Mouse (Mus musculus) kidney, postnatal 0 days (tissue): ENCODE measurements around the gene Gm20388. TPM values are rescaled to one million over a fixed set of nuclear protein-coding genes. Genes with fewer than 3 reads are reported as not detected.
A peak's percentile ranks its signal among the peaks of the same experiment; 100 is the strongest.
"Not testable (repeated sequence)": the region's sequence is repeated elsewhere in the genome, so short reads cannot be mapped to it uniquely, and the experiment has no call there.

Source experiments
- ATAC-seq: fragments of 200-750 bp; cut with Nextera tagmentation; replicated peaks from 2 replicates; pipeline ENCODE4 v1.8.0; 2017; ENCODE audit warnings: low read depth, moderate number of reproducible peaks, moderate TSS enrichment, moderate library complexity; ENCODE audit not compliant: low FRiP score
- DNase-seq: peaks from one replicate; pipeline ENCODE4 v3.0.0-alpha.2; 2016; ENCODE audit warnings: low spot score
- H3K27ac ChIP-seq: fragments of 300-500 bp; sonication (generic); 2 replicates; pipeline ENCODE4 v1.5.1; 2014; ENCODE audit warnings: mild to moderate bottlenecking
- H3K27me3 ChIP-seq: fragments of 300-500 bp; sonication (generic); 2 replicates; pipeline ENCODE4 v1.6.1; 2014; ENCODE audit warnings: low read length, mixed read lengths; ENCODE audit not compliant: insufficient read depth
- H3K36me3 ChIP-seq: fragments of 300-500 bp; sonication (generic); 2 replicates; pipeline ENCODE4 v1.6.1; 2014; ENCODE audit warnings: low read length, mixed read lengths; ENCODE audit not compliant: insufficient read depth
- H3K4me1 ChIP-seq: fragments of 300-500 bp; sonication (generic); replicated peaks from 2 replicates; pipeline ENCODE4 v1.6.1; 2014; ENCODE audit warnings: antibody characterized with exemption, low read length, mixed read lengths; ENCODE audit not compliant: insufficient read depth
- H3K4me2 ChIP-seq: fragments of 300-500 bp; sonication (generic); 2 replicates; pipeline ENCODE4 v1.6.1; 2014; ENCODE audit warnings: mild to moderate bottlenecking, low read length, moderate library complexity, mixed read lengths
- H3K4me3 ChIP-seq: fragments of 300-500 bp; sonication (generic); replicated peaks from 2 replicates; pipeline ENCODE4 v1.5.1; 2014; ENCODE audit warnings: low read depth, low read length
- H3K9ac ChIP-seq: fragments of 300-500 bp; sonication (generic); 2 replicates; pipeline ENCODE4 v1.6.1; 2014; ENCODE audit warnings: low read depth, low read length
- H3K9me3 ChIP-seq: fragments of 300-500 bp; sonication (generic); replicated peaks from 2 replicates; pipeline ENCODE4 v1.6.1; 2016; ENCODE audit warnings: low read length, inconsistent platforms, mixed read lengths
- CTCF ChIP-seq: IDR thresholded peaks from 2 replicates; pipeline ENCODE4 v1.5.1; 2016; ENCODE audit warnings: antibody characterized with exemption, low read depth, mild to moderate bottlenecking, moderate library complexity
- WGBS: fragments of 180-500 bp; shearing (Covaris S2); extraction: QIAGEN DNeasy Blood & Tissue Kit; methylation state at CpG from one replicate; pipeline ENCODE4 v1.1.7; 2014; 5-methylcytosine and 5-hydroxymethylcytosine counted together
- polyA plus RNA-seq: library from polyadenylated mRNA; unstranded; fragments of >200 nt; fragmentation: Nextera tagmentation; extraction: Ambion mirVana; gene quantifications from 2 replicates; pipeline ENCODE4 v1.2.1, GENCODE M21; 2015

Gene Gm20388
- polyA plus RNA-seq, 1 experiment from 2014 or later = not detected

- Histone ChIP-seq H3K9ac (no peak overlapping the region), H3K27me3 (no peaks in the 10 kb centered on the region), H3K4me2 (no peak overlapping the region), H3K36me3 (peaks cover 26% of the 10 kb centered on the region), H3K4me1 (peaks cover 19% of the 10 kb centered on the region), H3K9me3 (no peaks in the 10 kb centered on the region), H3K27ac (no peak overlapping the region), H3K4me3 (no peak overlapping the region)
- DNase-seq (no peak), ATAC-seq (no peak)
- WGBS = 95% methylated on average over 16 of the region's 16 CpGs
- TF ChIP-seq CTCF = no peak
These were observed 2659.4 kb downstream of the Gm20388 start for GRCm38 (mm10) chr8:122569996-122570395.

GRCm38 (mm10) chr8:122571153-122571552 is 2660.5 kb downstream of the Gm20388 start:
- WGBS = 86% methylated on average over 11 of the region's 11 CpGs
- Histone ChIP-seq H3K27ac (no peak overlapping the region), H3K4me2 (no peak overlapping the region), H3K36me3 (peaks cover 26% of the 10 kb centered on the region), H3K4me3 (no peak overlapping the region), H3K9ac (no peak overlapping the region), H3K4me1 (peaks cover 29% of the 10 kb centered on the region), H3K27me3 (no peaks in the 10 kb centered on the region), H3K9me3 (no peaks in the 10 kb centered on the region)
- no peak for TF ChIP-seq CTCF
- no peak for DNase-seq
- ATAC-seq = no peak

GRCm38 (mm10) chr8:122571750-122572267 is 2661.2 kb downstream of the Gm20388 start:
- H3K27me3 ChIP-seq = no peaks in the 10 kb centered on the region
- H3K4me2 ChIP-seq = no peak overlapping the region
- no peak for ATAC-seq
- H3K4me3 ChIP-seq = no peak overlapping the region
- WGBS = 90% methylated on average over 17 of the region's 17 CpGs
- H3K9me3 ChIP-seq = no peaks in the 10 kb centered on the region
- peaks cover 28% of the 10 kb centered on the region for H3K4me1 ChIP-seq
- DNase-seq = no peak
- H3K9ac ChIP-seq = no peak overlapping the region
- peaks cover 26% of the 10 kb centered on the region for H3K36me3 ChIP-seq
- no peak overlapping the region for H3K27ac ChIP-seq
- TF ChIP-seq CTCF = no peak

GRCm38 (mm10) chr8:122572751-122573150 is 2662.1 kb downstream of the Gm20388 start:
- DNase-seq (no peak), ATAC-seq (no peak)
- no peak overlapping the region for H3K4me2 ChIP-seq
- no peaks in the 10 kb centered on the region for H3K9me3 ChIP-seq
- no peak for TF ChIP-seq CTCF
- H3K36me3 ChIP-seq = peaks cover 26% of the 10 kb centered on the region
- H3K4me3 ChIP-seq = no peak overlapping the region
- H3K27ac ChIP-seq = no peak overlapping the region; the same call in 1 of the 2 replicates
- H3K4me1 ChIP-seq = peaks cover 28% of the 10 kb centered on the region
- 84% methylated on average over 3 of the region's 3 CpGs for WGBS
- H3K9ac ChIP-seq = no peak overlapping the region
- H3K27me3 ChIP-seq = no peaks in the 10 kb centered on the region

- H3K27me3 ChIP-seq, DNase-seq, H3K9ac ChIP-seq, H3K27ac ChIP-seq, H3K4me3 ChIP-seq, ATAC-seq, H3K9me3 ChIP-seq, H3K4me2 ChIP-seq: not testable (repeated sequence)
- WGBS = 54% methylated on average over 4 of the region's 4 CpGs
- H3K4me1 ChIP-seq = peaks cover 28% of the 10 kb centered on the region
- H3K36me3 ChIP-seq = peaks cover 26% of the 10 kb centered on the region
These were observed 2662.5 kb downstream of the Gm20388 start for GRCm38 (mm10) chr8:122573176-122573575.

GRCm38 (mm10) chr8:122573577-122573976 is 2662.9 kb downstream of the Gm20388 start:
- 58% methylated on average over 9 of the region's 9 CpGs for WGBS
- Histone ChIP-seq H3K9me3 (no peaks in the 10 kb centered on the region), H3K9ac (no peak overlapping the region), H3K36me3 (peaks cover 26% of the 10 kb centered on the region), H3K27me3 (no peaks in the 10 kb centered on the region), H3K4me1 (peaks cover 28% of the 10 kb centered on the region), H3K4me3 (no peak overlapping the region), H3K4me2 (no peak overlapping the region), H3K27ac (no peak overlapping the region)
- DNase-seq (no peak), ATAC-seq (no peak)
- no peak for TF ChIP-seq CTCF

- DNase-seq (no peak), ATAC-seq (no peak)
- H3K27me3 ChIP-seq = no peaks in the 10 kb centered on the region
- no peaks in the 10 kb centered on the region for H3K9me3 ChIP-seq
- H3K4me1 ChIP-seq = peaks cover 23% of the 10 kb centered on the region
- no peak for TF ChIP-seq CTCF
- WGBS = 13% methylated on average over 3 of the region's 3 CpGs
- H3K36me3 ChIP-seq = peaks cover 26% of the 10 kb centered on the region
- H3K4me2 ChIP-seq = no peak overlapping the region
- H3K4me3 ChIP-seq = no peak overlapping the region
- H3K27ac ChIP-seq = peak overlapping the region; percentile 83
- H3K9ac ChIP-seq = no peak overlapping the region
These were observed 2663.6 kb downstream of the Gm20388 start for GRCm38 (mm10) chr8:122574264-122574663.
